Mouse (Mus musculus): ENCODE measurements at regions not wholly inside any gene's neighbourhood (a gene's known extent, or its start where the extent isn't known, plus 50 kb on each side); places are given as distances from the start of the nearest gene placed in this dataset.

GRCm38 (mm10) chr5:118413428-118414282 lies 146.8 kb upstream of the Med13l start:
- TF ChIP-seq CTCF (IDR thresholded peaks at IDR 0.05; ENCODE audit: extremely low read depth, insufficient read depth, insufficient read length, insufficient replicate concordance) (no peak), POLR2A (IDR thresholded peaks at IDR 0.05; ENCODE audit: low read depth, low read length) (no peak)
